Mouse (Mus musculus) urinary bladder, postnatal 36 days (tissue): ENCODE results near the gene Cox17.
"Not testable (repeated sequence)": the region's sequence is repeated elsewhere in the genome, so short reads cannot be mapped to it uniquely, and the experiment has no call there.

ENCODE experiments used
- DNase-seq, 2 experiments: peaks; one replicate each; pipeline ENCODE4 v3.0.0; 2022; ENCODE audit warnings: low spot score in 2 of 2, mixed read lengths in 1 of 2

The Cox17 gene

DNA sequence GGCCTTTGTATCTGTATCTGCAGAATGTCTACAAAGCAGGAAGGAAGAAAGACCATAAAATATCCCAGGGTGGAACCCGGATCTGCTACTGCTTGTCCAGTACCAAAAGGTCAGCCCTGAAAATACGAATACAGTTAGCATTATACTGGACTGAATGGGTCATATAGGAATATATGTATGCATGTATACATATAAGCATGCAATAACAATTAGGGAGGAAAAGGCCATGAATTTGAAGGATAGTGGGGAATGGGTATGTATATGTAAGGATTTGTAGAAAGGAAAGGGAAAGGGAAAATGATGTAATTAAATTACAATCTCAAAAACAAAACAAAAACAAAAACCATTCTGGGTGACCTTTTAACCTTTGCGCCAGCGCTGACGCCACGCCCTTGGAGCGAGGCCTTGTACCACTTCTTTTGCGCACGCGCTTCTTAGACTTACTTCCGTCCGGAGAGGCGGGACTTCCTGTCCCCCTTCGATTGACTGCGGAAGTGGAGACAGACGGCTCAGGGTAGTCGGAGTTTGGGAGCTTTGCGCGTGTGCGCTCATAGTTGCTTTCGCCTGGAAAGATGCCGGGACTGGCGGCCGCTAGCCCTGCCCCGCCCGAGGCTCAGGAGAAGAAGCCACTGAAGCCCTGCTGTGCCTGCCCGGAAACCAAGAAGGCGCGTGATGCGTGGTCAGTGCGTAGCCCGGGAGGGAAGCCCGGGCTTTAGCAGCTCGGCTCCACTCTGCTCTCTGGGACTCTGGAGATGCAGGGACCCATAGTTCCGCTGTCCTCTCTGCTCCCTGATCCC, at the start of gene Cox17, which contains the start of gene Gm21987:
TSS of gene Cox17 (plus strand) at position 463 of the 797 bp plus-strand sequence.
TSS of gene Gm21987 (plus strand) at position 512 of the 797 bp plus-strand sequence.
- peak; percentile 89 to 93 for DNase-seq

DNA sequence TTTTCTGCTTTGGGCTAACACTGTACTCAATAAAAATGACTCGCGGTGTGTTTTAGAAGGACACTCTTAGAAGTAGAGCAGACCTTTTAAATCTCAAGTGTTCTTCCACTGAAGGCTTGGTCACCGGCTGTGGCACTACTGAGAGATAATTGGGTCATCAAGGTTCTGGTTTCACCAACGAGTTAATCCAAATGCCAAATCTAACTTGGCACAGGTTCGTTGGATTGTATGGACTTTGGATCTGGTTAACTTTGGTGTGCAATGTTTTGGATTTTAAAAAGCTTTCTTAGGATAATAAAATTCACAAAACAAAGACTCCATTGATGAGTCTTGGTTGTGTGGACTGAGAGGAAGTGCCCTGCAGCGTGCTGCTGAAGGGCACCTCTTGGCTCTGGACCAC, 48.4 kb upstream of the Cox17 start:
- no peak for DNase-seq

DNA sequence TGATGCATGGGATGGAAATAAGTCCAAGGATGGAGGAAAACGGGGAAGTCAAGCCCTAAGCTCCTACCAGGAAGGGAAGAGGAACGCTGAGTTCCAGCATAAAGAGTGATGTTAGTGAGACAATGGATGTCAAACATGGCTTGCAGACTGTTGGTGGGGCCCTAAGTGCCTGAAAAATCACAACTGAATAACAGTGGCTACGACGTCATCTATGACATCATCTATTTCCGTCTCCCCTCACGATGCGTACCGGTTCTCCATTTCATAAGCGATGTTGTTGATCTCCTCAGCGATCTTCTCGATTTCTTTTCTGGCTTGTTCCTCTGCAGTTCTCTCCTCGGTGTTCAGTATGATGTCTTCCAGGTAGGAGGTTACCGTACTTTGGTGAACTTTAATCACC, 44.4 kb upstream of the Cox17 start:
- DNase-seq: no peak

DNA sequence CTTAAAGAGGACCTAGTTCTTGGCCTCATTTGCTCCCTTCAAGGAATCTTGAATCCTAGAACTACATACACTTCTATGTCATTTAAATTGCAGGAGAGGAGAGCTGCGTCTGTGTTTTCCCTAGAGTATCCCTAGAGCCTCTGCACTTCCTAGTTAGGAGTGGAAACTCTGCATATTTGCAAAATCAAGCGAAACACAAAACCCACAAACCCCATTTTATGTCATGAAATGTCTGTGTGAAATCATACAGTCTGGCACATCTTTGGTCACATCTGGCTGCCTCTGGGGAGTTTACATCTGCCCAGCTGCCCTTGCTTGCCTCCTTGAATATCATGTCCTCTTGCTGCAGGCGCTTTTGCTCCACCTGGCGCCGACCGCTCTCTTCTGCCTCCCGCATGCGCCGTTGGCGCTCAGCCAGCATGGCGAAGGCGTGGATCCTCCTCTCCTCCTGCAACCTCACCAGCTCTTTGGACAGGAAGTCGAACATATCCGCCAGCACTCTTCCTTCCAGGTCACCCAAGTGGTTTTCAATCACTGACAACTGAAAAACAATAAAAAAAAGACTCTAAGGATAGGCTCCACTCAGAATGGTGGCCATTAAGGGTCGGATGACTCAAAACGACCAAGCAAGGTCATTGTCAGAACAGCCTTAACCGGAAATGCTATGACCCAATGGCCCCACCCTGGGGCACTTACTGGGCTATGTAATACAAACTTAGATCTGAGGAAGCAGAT, 42.2 kb upstream of the Cox17 start:
- peak in 1 of 2 experiments; percentile 27 for DNase-seq

DNA sequence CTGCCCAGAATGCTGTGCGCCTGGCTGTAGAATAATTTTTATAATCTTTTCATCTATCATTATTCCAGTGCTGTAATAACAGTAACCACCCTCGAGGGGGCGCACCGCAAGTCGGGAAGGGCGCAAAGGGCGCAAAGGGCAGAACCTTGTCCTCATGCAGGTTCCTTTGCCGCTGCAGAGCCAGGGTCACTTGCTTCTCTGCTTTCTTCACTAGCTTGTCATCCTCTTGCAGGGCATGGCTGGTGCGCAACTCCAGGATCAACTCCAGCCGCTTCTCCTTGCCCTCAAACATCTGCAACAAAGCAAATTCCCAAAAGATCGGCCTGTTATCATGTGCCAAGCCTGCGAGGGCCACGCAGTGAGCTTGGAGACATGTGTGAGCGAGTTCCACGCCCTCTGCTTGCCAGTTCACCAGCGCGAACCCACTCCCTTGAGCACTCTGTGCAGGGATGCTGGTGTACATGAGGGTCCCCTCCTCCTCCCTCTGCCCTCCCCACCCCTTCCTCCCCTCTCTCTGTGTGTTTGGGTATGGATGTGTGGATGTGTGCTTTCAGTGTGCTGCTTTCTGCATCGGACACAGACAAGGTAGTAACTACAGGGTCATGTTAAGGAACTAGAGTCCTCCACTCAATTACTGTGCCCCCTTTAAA, 40.1 kb upstream of the Cox17 start:
- no peak for DNase-seq

DNA sequence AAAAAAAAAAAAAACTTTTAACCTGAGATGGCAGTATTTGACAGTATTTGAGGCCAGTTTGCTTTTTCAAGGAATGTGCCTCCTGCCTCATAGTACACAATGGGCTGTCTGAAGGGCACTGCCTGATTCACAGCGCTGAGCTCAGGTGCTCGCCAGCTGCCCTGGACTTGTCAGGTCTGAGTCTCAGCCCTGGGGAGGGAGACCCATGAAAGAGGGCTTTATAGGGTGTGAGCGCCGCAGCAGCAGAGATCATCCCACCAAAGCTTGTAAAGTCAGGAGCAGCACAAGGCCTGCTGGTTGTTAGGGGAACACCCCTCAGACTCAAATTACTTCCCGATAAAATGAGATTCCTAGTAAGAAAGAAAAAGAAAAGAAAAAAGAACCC, 39.6 kb upstream of the Cox17 start:
- no peak for DNase-seq

DNA sequence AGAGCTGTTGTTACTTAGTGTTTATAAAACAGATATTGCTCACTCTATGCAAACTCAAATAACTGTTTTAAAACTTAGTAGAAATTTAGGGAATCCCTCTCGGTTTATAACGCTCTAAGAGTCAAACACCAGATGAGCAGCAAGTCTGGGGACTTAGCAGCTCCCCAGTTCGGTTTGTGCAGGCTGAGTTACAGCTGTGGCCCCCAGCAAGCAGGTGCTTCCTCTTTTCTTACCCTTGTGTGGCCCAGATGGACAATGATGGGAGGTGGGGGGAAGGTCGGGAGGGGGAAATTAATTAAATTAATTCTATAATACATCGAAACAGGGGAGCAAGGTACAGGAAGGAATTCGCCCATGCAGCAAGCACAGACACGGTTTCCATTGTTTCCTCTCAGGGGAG, 39.1 kb upstream of the Cox17 start:
- DNase-seq: no peak

DNA sequence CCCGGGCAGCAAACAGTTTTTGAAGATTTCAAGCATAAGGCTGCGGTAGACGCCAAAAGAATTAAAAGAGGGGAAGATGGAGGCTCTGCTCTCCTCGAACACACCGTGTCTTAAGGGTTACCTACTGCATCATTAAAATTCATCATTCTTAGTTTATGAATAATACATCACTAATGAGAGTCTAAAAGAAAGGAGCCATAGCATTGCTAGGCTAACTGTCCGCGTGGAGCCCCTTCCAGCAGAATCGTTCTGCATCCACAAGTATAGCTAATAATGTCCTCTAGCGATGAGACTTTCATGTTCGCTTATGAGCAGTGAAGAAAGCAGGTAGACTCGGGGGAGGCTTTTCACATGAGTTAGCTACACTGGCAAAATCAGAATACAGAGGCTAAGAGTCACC, 38.6 kb upstream of the Cox17 start:
- no peak for DNase-seq

DNA sequence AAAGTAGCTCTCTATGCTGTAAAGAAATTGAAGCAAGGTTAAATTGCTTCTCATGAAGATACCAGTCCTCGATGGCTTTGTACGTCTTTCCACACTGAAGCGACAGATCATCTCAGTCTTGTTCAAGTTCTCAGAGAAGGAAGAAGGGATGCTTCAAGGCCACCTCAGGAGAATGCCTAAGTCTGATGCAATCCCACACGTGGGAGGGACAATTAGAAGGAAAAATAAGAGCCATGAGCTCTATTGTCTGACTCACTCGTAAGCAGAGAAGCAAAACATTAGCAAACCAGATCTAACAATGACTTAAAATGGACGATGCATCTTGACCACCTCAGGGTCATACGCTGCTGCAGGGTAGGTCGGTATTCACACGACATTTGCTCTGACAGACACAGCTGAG, 28.3 kb upstream of the Cox17 start:
- no peak for DNase-seq

DNA sequence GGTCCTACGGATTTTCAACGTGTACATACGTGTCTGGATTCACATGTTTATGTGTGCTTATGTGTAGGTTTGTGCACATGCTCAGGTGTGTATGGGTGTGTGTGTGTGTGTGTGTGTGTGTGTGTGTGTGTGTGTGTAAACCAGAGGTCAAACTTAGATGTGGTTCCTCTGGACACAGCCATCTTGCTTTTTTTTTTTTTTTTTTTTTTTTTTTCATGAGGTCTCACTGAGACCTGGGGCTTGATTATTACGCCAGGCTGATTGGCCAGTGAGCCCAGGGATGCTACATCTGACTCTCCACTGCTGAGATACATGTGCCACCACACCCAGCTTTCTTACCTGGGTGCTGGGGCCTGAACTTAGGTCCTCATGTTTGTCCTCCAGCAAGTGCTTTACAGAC, 27.7 kb upstream of the Cox17 start:
- DNase-seq: no peak

DNA sequence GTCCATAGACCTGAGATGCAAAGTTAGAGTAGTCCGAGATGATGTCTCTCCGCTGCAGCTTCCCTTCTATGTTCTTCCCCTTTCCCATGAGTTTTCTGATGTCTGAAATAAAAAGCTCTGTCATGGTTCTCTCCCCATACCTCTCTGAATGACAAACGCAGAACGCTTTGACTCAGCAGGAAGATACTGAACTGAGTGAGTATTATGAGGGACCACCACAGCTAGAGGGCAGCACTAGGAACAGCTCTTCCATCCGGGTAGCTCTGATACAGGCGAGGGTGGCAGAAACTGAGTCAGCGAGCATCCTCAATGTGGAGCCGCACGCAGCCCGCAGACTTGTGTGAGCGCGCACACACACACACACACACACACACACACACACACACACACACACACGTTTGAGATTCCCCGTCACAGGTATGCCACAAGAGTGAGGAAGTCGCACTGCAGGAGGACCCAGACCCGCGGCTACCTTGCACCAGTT, 25.3 kb upstream of the Cox17 start:
- DNase-seq: peak in 1 of 2 experiments; percentile 13

DNA sequence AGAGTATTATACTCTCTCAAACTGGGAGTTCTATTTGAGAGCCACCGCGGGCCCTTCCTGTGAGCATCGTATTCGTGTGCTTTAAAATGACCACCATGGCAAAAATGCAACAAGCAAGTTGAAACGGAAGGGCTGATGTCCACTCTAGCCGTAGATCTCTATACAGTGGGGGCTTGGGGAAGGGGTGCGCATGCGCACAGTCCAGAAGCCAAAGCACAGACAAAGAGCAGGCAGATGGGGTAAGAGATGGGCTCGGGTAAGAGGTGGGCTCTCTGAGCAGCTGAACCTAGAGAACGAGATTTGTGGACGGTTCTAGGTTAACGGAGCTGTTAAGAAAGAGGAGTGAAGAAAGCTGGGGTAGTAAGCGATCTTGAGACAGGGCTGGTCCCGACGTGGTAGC, 22.5 kb upstream of the Cox17 start:
- no peak for DNase-seq

DNA sequence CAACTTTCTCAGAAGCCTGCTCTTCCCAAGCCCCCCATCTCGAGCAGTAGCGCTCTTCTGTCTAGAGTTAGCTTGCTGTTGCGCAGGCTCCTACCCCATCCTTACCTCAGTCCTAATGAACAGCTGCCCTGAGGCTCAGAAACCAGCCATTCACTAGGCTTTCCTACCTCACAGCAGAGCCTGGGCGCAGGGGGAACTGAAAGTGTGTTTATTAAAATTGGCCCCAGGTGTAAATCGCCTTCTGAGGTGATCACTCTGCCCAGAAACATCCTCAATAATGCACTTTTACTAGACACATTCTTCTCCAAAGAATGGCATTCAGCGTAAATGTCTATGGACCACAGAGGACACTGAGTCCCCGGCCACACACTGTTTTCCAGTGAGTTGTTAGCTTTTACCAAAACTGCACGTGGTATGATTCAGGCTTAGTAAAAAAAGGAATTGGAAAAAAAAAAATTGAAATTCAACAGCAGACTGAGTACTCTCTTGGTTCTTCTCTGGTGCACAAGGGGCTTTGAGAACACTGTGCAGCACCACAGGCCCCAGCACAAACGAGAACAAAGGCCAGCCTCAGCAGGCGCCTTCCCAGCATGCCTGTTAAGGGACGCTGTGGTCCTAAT, 19.9 kb upstream of the Cox17 start:
- DNase-seq: no peak

DNA sequence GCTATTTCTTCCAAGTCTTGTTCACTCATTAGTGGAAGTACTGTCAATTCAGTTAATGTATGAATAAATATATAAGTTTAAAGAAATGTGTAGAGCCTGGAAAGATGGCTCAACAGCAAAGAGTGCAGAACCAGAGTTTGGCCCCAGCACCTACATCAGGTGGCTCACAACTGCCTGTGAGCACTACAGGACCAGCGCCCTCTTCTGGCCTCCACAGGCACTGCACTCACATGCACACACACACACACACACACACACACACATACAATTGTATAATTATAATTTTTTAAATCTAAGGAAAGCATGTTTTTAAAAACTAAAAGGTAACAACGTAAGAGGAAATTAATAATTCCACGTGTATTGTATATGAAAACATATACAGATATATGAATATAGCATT, 17.5 kb upstream of the Cox17 start:
- DNase-seq: no peak

DNA sequence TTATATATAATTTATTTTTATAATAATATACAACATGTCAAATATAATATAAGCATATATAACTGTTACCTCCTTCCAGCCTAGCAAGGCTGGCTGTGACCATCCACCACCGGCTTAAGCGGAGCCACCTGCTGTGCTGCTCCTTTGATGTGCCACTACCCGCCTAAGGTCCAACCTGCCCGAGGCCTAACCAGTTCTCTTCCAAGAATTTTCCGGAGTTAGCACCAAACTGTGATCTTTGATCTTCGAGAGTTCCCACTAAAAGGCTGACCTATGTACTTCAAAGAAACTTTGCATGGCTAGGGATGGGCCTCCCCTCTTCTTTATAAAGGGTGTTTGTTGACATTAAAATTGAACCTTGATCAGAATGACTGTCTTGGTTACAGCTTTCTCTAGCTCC, 12.4 kb upstream of the Cox17 start:
- DNase-seq: no peak

DNA sequence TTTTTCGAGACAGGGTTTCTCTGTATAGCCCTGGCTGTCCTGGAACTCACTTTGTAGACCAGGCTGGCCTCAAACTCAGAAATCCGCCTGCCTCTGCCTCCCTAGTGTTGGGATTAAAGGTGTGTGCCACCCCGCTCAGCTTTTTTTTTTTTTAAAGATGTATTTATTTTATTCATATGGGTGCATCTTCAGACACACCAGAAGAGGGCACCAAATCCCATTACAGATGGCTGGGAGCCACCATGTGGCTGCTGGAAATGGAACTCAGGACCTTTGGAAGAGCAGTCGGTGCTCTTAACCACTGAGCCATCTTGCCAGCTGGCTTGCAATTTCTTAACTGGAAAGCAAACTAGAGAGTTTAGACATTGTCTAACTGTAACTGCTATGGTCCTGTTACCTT, 8.7 kb upstream of the Cox17 start:
- DNase-seq: not testable (repeated sequence)

DNA sequence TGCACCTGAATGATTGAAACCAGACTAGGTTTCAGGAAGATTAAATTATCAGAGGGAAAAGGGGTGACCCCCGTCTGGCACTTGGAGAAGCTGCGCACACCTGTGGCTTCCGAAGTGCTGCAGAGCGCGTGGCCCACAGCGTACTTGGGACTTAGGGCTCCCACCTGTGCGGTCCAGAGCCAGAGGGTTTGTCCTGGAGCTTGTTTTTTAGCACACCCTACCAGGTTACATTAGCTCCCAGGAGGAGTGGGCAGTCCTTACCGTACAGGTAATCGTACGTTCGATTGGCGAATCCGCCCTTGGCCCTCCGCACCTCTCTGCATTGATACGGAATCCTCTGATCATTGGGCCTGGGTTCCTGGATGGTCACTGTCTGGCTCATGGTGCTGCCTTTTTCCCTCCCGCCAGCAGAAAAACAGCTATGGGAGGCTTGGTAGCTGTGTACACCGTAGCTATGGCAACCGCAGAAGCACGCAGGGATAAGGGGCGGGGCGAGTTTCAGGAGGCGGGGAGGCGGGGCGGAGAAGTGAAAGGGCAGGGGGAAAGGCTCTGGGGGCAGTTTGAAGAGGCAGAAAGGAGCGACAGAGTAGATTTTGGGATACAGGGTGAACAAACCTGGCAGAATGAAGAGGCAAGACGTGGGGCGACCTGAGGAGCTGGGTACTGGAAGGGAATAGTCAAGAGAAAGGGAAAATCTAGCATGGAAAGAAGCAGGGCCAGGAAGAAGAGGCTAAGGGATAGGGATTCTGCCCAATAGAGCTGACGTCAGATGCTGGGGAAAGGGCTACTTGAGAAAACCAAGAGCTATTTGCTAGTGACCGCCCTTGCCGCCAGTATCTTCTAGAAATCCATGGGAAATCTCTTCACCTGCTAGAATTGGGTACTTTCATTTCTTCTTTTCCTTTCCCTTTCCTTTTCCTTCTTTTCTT, 5.1 kb upstream of the Cox17 start, which contains the start of gene Maats1:
TSS of gene Maats1 (minus strand) at position 748 of the 929 bp plus-strand sequence.
- DNase-seq: peak; percentile 52 to 77

DNA sequence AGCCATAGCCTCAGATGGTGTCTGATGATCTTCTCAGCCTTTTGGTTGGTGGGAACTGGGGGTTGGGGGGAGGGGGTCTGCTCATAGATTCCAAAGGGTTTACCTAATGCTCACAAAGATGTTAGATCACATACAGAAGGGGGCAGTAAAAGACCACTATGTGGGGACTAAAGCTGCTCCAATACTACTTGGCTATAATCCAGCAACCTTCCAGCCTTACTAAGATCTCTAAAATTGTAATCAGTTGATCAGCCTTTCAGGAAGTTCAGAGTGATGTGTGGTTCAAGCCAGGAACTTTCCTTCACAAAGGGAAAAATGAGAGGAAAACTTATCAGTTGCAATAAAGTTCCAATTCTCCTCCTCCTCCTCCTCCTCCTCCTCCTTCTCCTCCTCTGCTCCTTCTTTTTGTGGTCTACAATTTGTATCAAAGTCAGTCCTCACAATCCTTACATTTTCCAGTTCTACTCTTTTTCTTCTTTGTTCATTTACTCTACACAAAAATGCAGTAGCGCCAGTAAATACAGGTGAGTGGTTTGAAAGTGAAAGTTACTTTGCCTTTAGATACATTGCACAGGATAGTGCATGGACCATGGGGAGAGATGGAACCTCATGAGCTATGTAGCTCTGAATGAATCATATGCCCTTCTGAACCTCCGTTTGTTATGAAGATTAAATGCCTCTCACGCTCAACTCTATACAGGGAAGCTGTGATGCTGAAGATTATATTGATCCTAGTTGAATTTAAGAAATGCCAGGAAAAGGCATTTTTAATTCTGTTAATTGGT, 1.7 kb upstream of the Cox17 start:
- DNase-seq: no peak

DNA sequence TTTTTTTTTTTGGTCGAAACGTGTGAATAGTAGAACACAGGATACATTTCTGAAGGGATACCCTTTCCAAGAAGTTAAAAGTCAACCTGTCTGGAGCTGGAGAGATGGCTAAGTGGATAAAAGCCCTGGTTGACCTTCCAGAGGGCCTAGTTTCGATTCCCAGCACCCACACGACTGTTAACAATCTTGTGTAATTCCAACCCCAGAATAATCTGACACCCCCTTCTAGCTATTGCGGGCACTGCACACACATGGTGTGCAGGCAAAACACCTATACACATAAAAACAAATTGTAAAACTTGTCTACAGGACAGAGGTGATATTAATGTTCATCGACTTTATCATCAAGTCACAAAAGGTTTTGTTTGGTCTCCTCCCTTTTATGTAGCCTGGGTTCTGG, 797 bp downstream of the Cox17 start:
- DNase-seq: no peak

DNA sequence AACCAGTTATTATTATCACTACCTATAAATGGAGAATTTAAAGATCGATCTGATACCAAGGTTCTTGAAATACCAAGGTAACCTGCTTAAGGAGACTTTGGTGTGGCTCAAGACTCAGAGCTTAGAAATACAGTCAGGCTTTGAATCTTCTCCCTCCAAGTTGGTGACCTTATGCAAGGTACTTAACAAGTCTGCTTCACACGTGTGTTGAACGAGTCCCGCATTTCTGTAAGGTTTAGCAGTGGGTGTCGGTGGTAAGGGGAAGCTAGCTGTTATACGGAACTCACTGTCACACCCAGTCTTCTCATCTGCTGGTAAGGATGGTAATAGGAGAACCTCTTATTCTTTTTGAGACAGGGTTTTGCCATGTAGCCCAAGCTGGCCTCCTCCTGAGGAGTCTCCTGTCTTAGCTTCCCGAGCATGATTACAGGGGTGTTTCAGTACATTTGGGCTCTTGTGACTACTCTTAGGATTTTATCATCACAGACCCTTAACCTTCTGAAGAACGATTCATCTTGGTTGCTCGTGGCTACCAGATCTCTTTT, 1.5 kb downstream of the Cox17 start:
- no peak for DNase-seq
